Mouse (Mus musculus) spleen, adult 18-20 months (tissue): ENCODE data around the gene Skap1.
"Not testable (repeated sequence)": the region's sequence is repeated elsewhere in the genome, so short reads cannot be mapped to it uniquely, and the experiment has no call there.

ENCODE experiments used
- DNase-seq, 2 experiments: peaks; one replicate each; pipeline ENCODE4 v3.0.0; 2022; ENCODE audit warnings: mixed read lengths in 2 of 2

The Skap1 gene

DNA sequence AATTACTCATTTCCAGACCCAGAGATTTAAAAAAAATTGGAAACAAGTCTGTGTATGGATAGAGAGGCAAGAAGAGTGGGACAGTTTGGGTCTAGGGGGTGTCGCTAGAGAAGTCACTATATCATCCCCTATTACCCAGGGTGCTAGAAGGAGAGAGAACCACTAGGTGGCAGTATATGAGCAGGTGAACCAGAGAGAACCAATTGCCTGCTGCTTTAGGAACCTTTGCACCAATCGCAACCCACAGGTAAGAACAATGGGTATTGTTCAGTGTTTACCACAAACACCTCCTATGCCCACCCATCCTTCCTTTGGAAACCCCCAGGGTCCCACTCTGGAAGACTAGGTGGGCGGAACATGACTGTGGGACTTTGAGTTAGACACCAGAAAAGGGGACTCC is 295.6 kb downstream of the Skap1 start:
- DNase-seq, result no peak

- DNase-seq, result no peak
Observed at GRCm38 (mm10) chr11:96761984-96762383, 297.6 kb downstream of the Skap1 start.

GRCm38 (mm10) chr11:96762742-96763470 is 298.5 kb downstream of the Skap1 start:
- no peak for DNase-seq

DNA sequence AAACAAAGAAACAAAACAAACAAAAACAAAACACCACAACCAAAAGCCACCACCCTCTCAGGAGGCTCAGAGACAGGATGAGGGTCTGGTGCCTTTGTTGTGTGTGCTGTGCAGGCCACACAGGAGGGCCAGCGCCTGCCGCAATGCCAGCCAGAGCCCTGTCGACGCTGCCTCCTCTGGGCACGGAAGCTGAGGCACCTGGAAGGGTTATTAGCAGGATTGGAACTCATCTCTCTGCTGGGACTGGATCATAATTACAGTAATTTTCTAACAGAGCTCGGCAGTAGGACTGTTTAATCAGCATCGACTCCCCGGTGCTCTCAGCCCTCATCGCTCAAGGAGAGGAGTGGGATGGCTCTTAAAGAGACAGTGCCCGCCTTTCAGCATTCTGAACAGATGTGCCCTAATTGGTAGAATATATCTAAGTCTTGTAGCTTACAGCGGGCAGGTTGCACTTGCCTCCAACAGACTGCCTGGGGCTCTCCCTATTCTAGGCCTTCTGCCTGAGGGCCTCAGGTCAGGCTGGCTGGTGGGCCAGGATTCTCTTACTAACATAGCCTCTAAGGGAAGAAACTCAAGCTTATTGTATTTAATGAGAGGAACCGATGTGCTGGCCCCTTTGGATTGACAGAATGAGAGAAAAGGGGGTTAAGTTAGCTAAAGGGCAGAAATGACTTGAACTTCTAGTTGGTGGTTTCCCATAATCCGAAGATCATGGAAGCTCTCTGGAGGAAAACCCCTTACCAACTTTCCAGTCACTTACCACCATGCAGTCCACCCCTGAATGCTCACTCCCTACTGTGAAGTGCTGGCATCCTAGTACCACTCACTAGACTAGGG is 300.3 kb downstream of the Skap1 start:
- no peak for DNase-seq

DNA sequence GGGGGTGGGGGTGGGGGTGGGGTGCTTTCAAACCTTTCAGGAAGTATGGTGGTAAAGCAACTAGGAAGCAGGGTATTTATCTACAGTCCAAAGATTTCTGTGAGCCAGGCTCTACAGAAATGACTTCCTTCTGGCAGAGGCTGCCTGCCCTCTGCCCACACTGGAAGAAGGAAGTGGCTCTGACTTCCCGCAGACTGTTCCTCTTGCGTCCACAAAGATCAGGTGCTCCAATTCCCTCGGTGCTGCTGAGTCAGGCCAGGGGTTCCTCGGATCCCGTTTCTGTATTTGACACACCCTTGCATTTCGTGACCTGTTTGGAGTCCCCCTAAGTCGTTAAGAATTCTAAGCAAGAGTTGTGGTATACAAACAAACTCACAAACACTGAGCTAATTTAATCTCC is 301.3 kb downstream of the Skap1 start:
- no peak for DNase-seq

GRCm38 (mm10) chr11:96766555-96766954 is 302.2 kb downstream of the Skap1 start:
- DNase-seq, result no peak

- no peak for DNase-seq
Observed at GRCm38 (mm10) chr11:96767096-96767495, 302.7 kb downstream of the Skap1 start.

- DNase-seq, result no peak
Observed at GRCm38 (mm10) chr11:96768240-96768639, 303.8 kb downstream of the Skap1 start.

DNA sequence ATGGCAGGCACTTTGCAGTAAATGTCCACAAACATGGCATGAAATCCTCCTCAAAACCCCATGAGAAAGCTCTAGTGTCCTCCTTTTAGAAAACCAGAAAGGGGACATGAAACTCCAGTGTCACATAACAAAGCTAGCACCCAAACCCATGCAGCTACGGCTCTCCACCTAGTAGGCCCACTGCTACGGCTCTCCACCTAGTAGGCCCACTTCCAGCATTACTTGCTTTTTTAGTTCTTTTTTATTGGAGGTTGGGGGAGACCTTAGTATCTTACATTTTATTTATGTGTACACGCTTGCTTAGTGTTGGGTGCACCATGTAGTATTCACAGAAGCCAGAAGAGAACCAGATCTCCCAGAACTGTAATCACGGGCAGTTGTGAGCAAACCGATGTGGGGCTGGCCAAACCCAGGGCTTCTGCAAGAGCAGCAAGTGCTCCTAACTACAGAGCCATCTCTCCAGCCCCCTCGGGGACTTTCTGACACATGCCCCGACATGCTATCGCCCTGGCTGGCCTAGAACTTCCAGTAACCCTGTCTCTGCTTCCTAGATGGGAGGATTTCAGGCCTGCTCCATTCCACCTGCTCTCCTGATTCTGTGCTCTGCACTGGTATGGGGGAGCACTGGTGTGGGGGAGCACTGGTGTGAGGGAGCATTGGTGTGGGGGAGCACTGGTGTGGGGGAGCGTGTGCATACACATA is 307.0 kb downstream of the Skap1 start:
- DNase-seq, result no peak

GRCm38 (mm10) chr11:96772413-96772812 is 308.0 kb downstream of the Skap1 start:
- DNase-seq, result no peak

DNA sequence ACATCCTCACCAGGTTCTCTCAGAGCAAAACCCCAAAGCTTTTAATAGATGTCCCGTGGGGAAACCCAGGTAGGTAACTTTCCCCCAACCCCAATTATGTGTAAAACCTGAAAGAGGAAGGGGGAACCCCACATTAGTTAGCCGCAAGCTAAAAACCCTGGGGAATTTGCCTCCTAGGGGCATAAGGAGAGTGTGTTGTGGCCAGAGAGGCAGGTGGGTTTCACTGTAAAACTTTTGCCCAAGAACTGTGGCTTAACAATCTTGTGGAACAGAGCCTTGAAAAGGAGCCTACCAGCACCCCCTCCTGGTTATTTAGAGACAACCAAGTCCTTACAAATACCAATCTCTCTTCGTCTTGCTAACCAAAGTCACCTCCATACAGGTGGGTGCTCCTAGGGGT is 310.1 kb downstream of the Skap1 start:
- no peak for DNase-seq

DNA sequence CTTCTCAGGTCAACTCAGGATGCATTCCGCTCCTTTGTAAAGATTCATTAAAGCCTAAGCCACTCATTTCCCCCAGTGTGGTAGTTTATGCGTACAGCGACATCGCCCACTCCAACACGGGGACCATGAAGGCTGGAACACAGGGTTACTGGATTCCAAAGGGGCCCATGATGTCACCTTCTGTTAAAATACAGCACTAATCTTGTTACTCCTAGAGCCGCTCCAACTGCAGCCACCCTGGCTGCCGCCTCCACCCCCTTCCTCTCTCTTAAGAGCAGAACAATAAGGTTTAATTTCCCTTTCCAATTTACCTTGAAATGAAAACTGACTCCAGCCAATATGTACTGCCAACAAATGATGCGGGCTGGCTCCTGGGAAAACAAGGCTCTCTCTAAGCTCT is 310.7 kb downstream of the Skap1 start:
- DNase-seq, result no peak

GRCm38 (mm10) chr11:96775665-96776064 is 311.3 kb downstream of the Skap1 start:
- DNase-seq, result no peak

DNA sequence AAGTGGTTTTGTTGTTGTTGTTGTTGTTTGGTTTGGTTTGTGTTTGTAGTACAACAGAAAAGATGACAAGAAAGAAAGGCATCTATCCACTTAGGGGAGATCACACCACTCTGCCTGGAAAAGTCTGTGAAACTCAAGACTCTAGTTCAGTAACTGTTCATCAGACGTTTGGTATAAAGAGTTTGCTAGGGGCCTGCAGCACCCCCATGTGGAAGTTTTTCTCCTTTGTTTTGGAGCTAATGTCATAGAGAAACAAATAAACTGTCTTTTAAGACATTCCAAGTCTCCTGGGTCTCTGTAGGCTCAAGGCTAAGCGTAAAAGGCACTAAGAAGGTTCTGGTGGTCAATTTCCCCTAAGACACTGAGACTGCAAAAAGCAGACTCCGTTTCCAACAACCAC is 311.7 kb downstream of the Skap1 start:
- DNase-seq, result no peak

DNA sequence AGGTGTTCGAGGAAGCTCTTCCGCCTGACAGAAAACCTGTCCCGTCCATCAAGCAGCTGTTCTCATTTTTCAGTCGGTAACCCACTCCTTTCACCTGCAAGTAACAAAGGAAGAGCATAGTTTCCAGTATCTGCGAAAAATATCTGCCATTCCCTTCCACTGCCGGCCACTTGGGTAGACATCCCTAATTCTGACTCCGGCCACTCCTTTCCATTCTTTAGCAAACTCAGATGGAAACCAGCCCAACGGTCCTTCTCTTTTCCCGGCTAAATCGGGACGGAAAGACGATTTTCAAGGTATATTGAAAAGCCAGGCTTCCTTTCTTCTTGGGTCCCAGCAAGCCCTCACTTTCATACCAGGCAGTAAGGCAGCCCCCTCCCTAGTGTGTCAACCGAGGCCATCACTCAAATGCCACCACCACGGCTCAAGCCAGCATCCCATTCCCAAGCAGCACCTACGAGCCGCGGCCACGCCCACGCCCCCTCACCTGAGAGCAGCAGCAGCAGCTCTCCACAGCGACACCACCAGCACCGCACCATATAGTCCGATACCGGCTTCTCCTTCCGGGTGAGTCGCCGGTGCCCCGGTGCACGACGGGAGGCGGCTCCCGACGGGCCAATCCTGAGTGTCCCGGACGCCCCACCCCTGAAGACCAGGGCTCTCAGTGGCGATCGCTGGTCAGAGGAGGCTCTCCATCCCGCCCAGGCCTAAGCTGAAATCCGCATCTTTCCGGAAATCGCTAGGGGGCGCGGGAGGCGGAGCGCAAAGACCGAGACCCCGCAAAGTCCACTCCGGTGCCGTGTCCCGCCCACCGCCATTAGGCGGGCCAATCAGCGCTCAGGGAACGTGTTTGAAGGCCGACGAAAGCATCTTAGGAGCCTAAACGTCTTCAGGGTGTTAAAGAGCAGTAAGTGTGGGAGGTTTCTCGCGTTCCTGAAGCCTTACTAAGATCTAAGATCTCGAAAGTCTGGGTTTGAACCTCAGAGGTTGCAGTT is 312.9 kb downstream of the Skap1 start, which contains the start of gene Snx11:
Gene Snx11, minus strand, starts transcription at position 592 of the 995 bp plus-strand sequence.
- DNase-seq, result peak; percentile 99

DNA sequence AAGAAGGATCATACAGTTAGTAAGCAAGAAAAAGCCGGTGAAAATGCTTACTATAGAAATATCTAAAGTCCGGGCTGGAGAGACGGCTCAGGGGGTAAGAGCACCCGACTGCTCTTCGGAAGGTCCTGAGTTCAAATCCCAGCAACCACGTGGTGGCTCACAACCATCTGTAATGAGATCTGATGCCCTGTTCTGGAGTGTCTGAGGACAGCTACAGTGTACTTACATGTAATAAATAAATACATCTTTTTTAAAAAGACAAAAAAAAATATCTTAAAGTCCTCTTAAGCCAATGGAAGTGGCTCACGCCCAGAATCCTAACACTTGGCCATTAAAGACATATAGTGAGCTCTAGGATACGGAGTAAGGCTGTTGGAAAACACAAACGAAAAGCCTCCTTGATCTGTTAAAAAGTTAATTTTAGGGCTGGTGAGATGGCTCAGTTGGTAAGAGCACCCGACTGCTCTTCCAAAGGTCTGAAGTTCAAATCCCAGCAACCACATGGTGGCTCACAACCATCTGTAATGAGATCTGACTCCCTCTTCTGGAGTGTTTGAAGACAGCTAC is 313.8 kb downstream of the Skap1 start:
- DNase-seq, result not testable (repeated sequence)

GRCm38 (mm10) chr11:96780306-96780705 is 315.9 kb downstream of the Skap1 start:
- no peak for DNase-seq

GRCm38 (mm10) chr11:96781425-96781824 is 317.0 kb downstream of the Skap1 start:
- DNase-seq, result no peak

DNA sequence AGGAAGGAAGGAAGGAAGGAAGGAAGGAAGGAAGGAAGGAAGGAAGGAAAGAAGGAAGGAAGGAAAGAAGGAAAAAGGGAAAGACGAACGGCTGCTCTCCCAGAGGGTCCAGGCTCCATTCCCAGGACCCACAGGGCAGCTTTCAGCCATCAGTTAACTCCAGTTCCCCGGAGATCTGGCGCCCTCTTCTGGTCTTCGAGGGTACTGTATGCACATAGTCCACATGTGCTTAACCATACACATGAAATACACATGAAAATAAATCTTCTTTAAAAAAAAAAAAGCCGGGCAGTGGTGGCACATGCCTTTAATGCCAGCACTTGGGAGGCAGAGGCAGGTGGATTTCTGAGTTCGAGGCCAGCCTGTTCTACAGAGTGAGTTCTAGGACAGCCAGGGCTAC is 320.5 kb downstream of the Skap1 start:
- peak; percentile 54 to 81 for DNase-seq

GRCm38 (mm10) chr11:96786731-96787450 is 322.5 kb downstream of the Skap1 start:
- no peak for DNase-seq
